Mouse (Mus musculus) intestine, postnatal 0 days (tissue): ENCODE measurements around the gene Tmem229a. TPM values are rescaled to one million over a fixed set of nuclear protein-coding genes. Genes with fewer than 3 reads are reported as not detected.

Experiments
- ATAC-seq: fragments of 200-750 bp; cut with Nextera tagmentation; 2 replicates; pipeline ENCODE4 v1.8.0; 2017; ENCODE audit warnings: mild to moderate bottlenecking, moderate TSS enrichment, moderate library complexity
- H3K27ac ChIP-seq: fragments of 300-500 bp; sonication (generic); 2 replicates; pipeline ENCODE4 v1.5.1; 2014; ENCODE audit warnings: mild to moderate bottlenecking, low read depth, low read length, moderate library complexity
- H3K27me3 ChIP-seq: fragments of 300-500 bp; sonication (generic); replicated peaks from 2 replicates; pipeline ENCODE4 v1.6.1; 2014; ENCODE audit warnings: low read length, mixed read lengths; ENCODE audit not compliant: control insufficient read depth, insufficient read depth
- H3K36me3 ChIP-seq: fragments of 300-500 bp; sonication (generic); 2 replicates; pipeline ENCODE4 v1.6.1; 2014; ENCODE audit warnings: mild to moderate bottlenecking, moderate library complexity; ENCODE audit not compliant: control insufficient read depth, insufficient read depth
- H3K4me1 ChIP-seq: fragments of 300-500 bp; sonication (generic); replicated peaks from 2 replicates; pipeline ENCODE4 v1.6.1; 2014; ENCODE audit warnings: antibody characterized with exemption, low read length, mixed read lengths; ENCODE audit not compliant: control insufficient read depth, insufficient read depth
- H3K4me2 ChIP-seq: fragments of 300-500 bp; sonication (generic); replicated peaks from 2 replicates; pipeline ENCODE4 v1.6.1; 2014; ENCODE audit warnings: low read depth, mild to moderate bottlenecking, moderate library complexity
- H3K4me3 ChIP-seq: fragments of 300-500 bp; sonication (generic); 2 replicates; pipeline ENCODE4 v1.5.1; 2014; ENCODE audit warnings: low read depth, low read length
- H3K9ac ChIP-seq: fragments of 300-500 bp; sonication (generic); 2 replicates; pipeline ENCODE4 v1.6.1; 2014; ENCODE audit warnings: mild to moderate bottlenecking, low read depth, low read length
- H3K9me3 ChIP-seq: fragments of 300-500 bp; sonication (generic); 2 replicates; pipeline ENCODE4 v1.6.1; 2016; ENCODE audit warnings: mixed run types; ENCODE audit not compliant: control insufficient read depth
- CTCF ChIP-seq: sonication (generic); IDR thresholded peaks from 2 replicates; pipeline ENCODE4 v1.5.1; 2016; ENCODE audit warnings: low read depth, mild to moderate bottlenecking, control low read depth, antibody characterized with exemption, moderate library complexity
- WGBS: fragments of 180-500 bp; shearing (Covaris S2); extraction: QIAGEN DNeasy Blood & Tissue Kit; methylation state at CpG from one replicate; pipeline ENCODE4 v1.1.7; 2014; 5-methylcytosine and 5-hydroxymethylcytosine counted together
- polyA plus RNA-seq: library from polyadenylated mRNA; unstranded; fragments of >200 nt; fragmentation: Nextera tagmentation; extraction: Ambion mirVana; gene quantifications from 2 replicates; pipeline ENCODE4 v1.2.1, GENCODE M21; 2015

The Tmem229a gene
- polyA plus RNA-seq, 1 experiment from 2014 or later: 0.98 TPM

- TF ChIP-seq CTCF: no peak
- no peak overlapping the region for H3K4me2 ChIP-seq
- 65% methylated on average over 3 of the region's 3 CpGs for WGBS
Measured at GRCm38 (mm10) chr6:24905101-24905500, 51.0 kb downstream of the Tmem229a start.

More at GRCm38 (mm10) chr6:24905101-24905500, 51.0 kb downstream of the Tmem229a start:
- H3K27me3 ChIP-seq: no peaks in the 10 kb centered on the region
- H3K27ac ChIP-seq: no peak overlapping the region
- no peaks in the 10 kb centered on the region for H3K36me3 ChIP-seq
- no peak for ATAC-seq
- H3K9ac ChIP-seq: no peak overlapping the region
- no peaks in the 10 kb centered on the region for H3K4me1 ChIP-seq
- H3K9me3 ChIP-seq: no peaks in the 10 kb centered on the region
- H3K4me3 ChIP-seq: no peak overlapping the region

Other genes starting within 250 kb of the Tmem229a start
- gene Hyal6, start 223.1 kb downstream of the Tmem229a start, polyA plus RNA-seq: not detected in 2 replicates
- gene Hyal4, start 208.0 kb downstream of the Tmem229a start, polyA plus RNA-seq: not detected in 2 replicates
- gene Spam1, start 165.1 kb downstream of the Tmem229a start, polyA plus RNA-seq: not detected in 2 replicates
- gene Hyal5, start 98.3 kb downstream of the Tmem229a start, polyA plus RNA-seq: 84.4 and 111 TPM in 2 replicates